Mouse (Mus musculus) liver, postnatal 0 days (tissue): Measurements from ENCODE around the gene Gpx5. TPM values are rescaled to one million over a fixed set of nuclear protein-coding genes. Genes with fewer than 3 reads are reported as not detected.

Source experiments
- ATAC-seq: fragments of 200-750 bp; cut with Nextera tagmentation; 2 replicates; pipeline ENCODE4 v1.8.0; 2017; ENCODE audit warnings: mild to moderate bottlenecking, moderate library complexity
- DNase-seq: peaks from one replicate; pipeline ENCODE4 v3.0.0-alpha.2; 2016
- H3K27ac ChIP-seq: fragments of 300-500 bp; sonication (generic); 2 replicates; pipeline ENCODE4 v1.5.1; 2014; ENCODE audit warnings: antibody characterized with exemption, moderate library complexity, mild to moderate bottlenecking, low read depth
- H3K27me3 ChIP-seq: fragments of 300-500 bp; sonication (generic); 2 replicates; pipeline ENCODE4 v1.6.1; 2014; ENCODE audit warnings: low read length, control low read depth, mixed read lengths; ENCODE audit not compliant: insufficient read depth
- H3K36me3 ChIP-seq: fragments of 300-500 bp; sonication (generic); replicated peaks from 2 replicates; pipeline ENCODE4 v1.6.1; 2014; ENCODE audit warnings: mild to moderate bottlenecking, control low read depth, low read length, moderate library complexity, mixed read lengths; ENCODE audit not compliant: insufficient read depth
- H3K4me1 ChIP-seq: fragments of 300-500 bp; sonication (generic); 2 replicates; pipeline ENCODE4 v1.6.1; 2014; ENCODE audit warnings: antibody characterized with exemption, mild to moderate bottlenecking, control low read depth; ENCODE audit not compliant: insufficient read depth
- H3K4me2 ChIP-seq: fragments of 300-500 bp; sonication (generic); 2 replicates; pipeline ENCODE4 v1.6.1; 2014; ENCODE audit warnings: low read depth, mild to moderate bottlenecking, low read length, moderate library complexity, mixed read lengths
- H3K4me3 ChIP-seq: fragments of 300-500 bp; sonication (generic); 2 replicates; pipeline ENCODE4 v1.5.1; 2014; ENCODE audit warnings: low read depth, low read length
- H3K9ac ChIP-seq: fragments of 300-500 bp; sonication (generic); replicated peaks from 2 replicates; pipeline ENCODE4 v1.6.1; 2014; ENCODE audit warnings: mild to moderate bottlenecking, moderate library complexity
- H3K9me3 ChIP-seq: fragments of 300-500 bp; sonication (generic); 2 replicates; pipeline ENCODE4 v1.6.1; 2016; ENCODE audit warnings: mild to moderate bottlenecking, control low read depth, low read length, mixed read lengths
- CTCF ChIP-seq: sonication (generic); IDR thresholded peaks from 2 replicates; pipeline ENCODE4 v1.5.1; 2016; ENCODE audit warnings: antibody characterized with exemption, low read depth
- EP300 ChIP-seq: IDR thresholded peaks from 2 replicates; pipeline ENCODE4 v1.6.1; 2016; ENCODE audit warnings: antibody characterized with exemption, low read depth, mild to moderate bottlenecking
- WGBS: fragments of 180-500 bp; shearing (Covaris S2); extraction: QIAGEN DNeasy Blood & Tissue Kit; methylation state at CpG from one replicate; pipeline ENCODE4 v1.1.7; 2014; ENCODE audit not compliant: insufficient replicate concordance; 5-methylcytosine and 5-hydroxymethylcytosine counted together
- polyA plus RNA-seq: library from polyadenylated mRNA; unstranded; fragments of >200 nt; fragmentation: Nextera tagmentation; extraction: Ambion mirVana; gene quantifications from 2 replicates; pipeline ENCODE4 v1.2.1, GENCODE M21; 2015

Gene Gpx5
- polyA plus RNA-seq, 1 experiment from 2014 or later: not detected

DNA sequence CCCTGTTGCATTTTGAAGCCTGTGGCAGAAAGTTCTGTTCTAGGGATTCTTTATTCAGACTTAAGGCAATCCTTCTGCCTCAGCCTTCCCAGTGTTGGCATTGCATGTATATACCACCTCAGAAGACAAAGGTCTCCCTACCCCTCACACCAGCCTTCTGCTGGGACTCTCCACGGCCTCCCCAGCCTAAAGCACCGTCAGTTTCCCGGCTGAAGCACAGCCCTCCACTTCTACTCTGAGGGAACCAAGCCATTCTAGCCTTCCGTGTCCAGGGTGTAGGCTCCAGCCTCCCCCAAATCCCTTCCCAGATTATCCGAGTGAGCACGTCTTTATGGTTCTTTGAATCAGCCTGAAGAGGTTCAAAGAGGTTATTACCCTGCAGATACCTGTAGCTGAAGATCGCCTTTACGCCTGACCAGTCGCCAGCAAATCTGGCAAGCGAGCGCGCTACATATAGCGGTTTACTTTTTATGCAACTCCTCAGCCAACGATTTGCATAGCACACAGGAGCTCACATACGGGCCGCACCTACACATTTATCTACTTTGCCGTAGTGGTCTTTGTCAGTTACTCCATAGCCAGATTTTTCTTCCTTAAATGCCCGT lies 29.5 kb upstream of the Gpx5 start:
- ATAC-seq: no peak
- H3K9me3 ChIP-seq: no peaks in the 10 kb centered on the region
- peak overlapping the region; percentile 13; the same call in 1 of the 2 replicates for H3K4me3 ChIP-seq
- H3K36me3 ChIP-seq: no peaks in the 10 kb centered on the region
- H3K27me3 ChIP-seq: 0 out of 2 replicates have a peak, but pooled peaks cover 8% of the 10 kb centered on the region
- TF ChIP-seq EP300 (no peak), CTCF (no peak)
- DNase-seq: no peak
- no peak overlapping the region for H3K9ac ChIP-seq
- H3K27ac ChIP-seq: no peak overlapping the region
- peak overlapping the region; percentile 52 for H3K4me2 ChIP-seq
- peaks cover 4% of the 10 kb centered on the region for H3K4me1 ChIP-seq
- 9% methylated on average over 18 of the region's 18 CpGs for WGBS

DNA sequence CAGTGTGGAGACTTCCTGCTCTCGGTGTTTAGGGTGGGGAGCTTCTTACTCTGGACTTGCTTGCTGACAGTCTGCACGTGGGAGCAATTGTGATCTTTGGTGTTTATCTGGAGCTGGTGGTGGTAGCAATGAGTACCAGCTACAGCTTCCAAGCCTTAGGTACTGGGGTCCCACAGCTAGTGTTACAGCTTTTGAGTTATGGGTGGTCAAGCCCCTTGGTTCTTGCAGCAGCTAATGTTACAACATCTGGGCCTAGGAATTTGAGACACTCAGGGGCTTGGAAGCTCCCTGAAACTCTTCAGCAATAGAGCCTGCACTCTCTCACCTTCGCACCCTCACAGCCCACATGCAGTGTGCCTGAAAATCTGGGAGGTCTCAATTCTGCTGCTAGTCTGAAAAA lies 27.7 kb upstream of the Gpx5 start:
- no peak overlapping the region for H3K4me2 ChIP-seq
- no peak overlapping the region for H3K27ac ChIP-seq
- no peaks in the 10 kb centered on the region for H3K9me3 ChIP-seq
- no peak overlapping the region for H3K4me3 ChIP-seq
- WGBS: 52% methylated on average over 3 of the region's 3 CpGs
- H3K27me3 ChIP-seq: 0 out of 2 replicates have a peak, but pooled peaks cover 8% of the 10 kb centered on the region
- DNase-seq (no peak), ATAC-seq (no peak)
- TF ChIP-seq EP300 (no peak), CTCF (no peak)
- H3K4me1 ChIP-seq: peaks cover 4% of the 10 kb centered on the region; the same call in 1 of the 2 replicates
- no peak overlapping the region for H3K9ac ChIP-seq
- H3K36me3 ChIP-seq: no peaks in the 10 kb centered on the region

DNA sequence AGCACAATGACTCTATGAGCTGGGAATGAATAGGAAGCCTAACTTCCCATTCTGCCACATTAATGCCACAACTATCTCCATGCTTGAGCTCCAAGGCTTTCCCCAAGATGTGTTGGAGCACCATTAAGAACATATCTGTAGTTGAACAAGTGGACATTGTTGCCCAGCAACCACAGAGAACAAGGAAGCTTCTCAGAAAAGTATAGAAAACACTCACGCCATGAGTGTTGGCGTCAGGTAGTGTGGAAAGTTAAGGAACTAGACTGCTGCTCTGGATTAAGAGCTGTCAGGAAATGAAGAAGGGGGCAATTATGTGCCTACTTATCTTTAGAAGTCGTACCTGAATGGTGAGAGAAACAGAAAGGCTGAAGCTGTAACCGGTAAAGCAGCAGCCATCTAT lies 21.4 kb upstream of the Gpx5 start:
- ATAC-seq: no peak
- DNase-seq: no peak
- WGBS: 74% methylated on average over 4 of the region's 4 CpGs

GRCm38 (mm10) chr13:21312854-21313253 lies 20.3 kb upstream of the Gpx5 start:
- Histone ChIP-seq H3K9ac (no peak overlapping the region), H3K4me1 (no peaks in the 10 kb centered on the region), H3K27me3 (no peaks in the 10 kb centered on the region), H3K9me3 (no peaks in the 10 kb centered on the region), H3K4me3 (no peak overlapping the region), H3K4me2 (no peak overlapping the region), H3K36me3 (no peaks in the 10 kb centered on the region), H3K27ac (no peak overlapping the region)
- ATAC-seq: no peak
- 50% methylated on average over 3 of the region's 5 CpGs for WGBS
- no peak for TF ChIP-seq EP300
- TF ChIP-seq CTCF: no peak
- no peak for DNase-seq

More for the DNA sequence above, 21.4 kb upstream of the Gpx5 start:
- no peaks in the 10 kb centered on the region for H3K36me3 ChIP-seq
- H3K9me3 ChIP-seq: no peaks in the 10 kb centered on the region
- no peaks in the 10 kb centered on the region for H3K27me3 ChIP-seq
- no peak overlapping the region for H3K9ac ChIP-seq
- H3K4me1 ChIP-seq: no peaks in the 10 kb centered on the region
- TF ChIP-seq EP300 (no peak), CTCF (no peak)
- no peak overlapping the region for H3K27ac ChIP-seq
- H3K4me2 ChIP-seq: no peak overlapping the region
- no peak overlapping the region for H3K4me3 ChIP-seq

DNA sequence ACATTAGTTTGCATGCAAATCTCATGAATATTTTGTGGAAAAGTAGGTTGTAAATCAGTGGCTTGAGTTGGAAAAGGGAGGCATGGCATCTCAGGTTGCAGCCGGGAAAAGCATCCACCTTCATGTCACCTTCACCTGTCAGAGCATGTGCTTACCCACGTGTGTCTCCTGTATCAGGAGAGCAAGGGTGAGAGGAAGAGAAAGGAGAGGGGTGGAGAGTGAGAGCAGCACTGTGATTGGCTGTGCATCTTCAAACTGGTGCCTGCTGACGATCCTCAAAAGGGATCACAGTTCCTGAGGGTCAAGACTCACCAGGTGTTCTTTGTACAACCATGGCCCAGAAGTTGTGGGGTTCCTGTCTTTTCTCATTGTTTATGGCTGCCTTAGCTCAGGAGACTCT lies 19.4 kb upstream of the Gpx5 start, which contains the start of gene Gpx6:
Gene Gpx6, plus strand, starts transcription at position 200 of the 400 bp plus-strand sequence.
- H3K27ac ChIP-seq: no peak within 1 kb of the TSS
- no peak for TF ChIP-seq EP300
- TF ChIP-seq CTCF: no peak
- no peak for DNase-seq
- H3K9ac ChIP-seq: no peak within 1 kb of the TSS
- WGBS: 31% methylated on average over 3 of the region's 3 CpGs
- no peaks in the 10 kb centered on the region for H3K9me3 ChIP-seq
- no peak within 1 kb of the TSS for H3K4me2 ChIP-seq
- no peaks in the 10 kb centered on the region for H3K27me3 ChIP-seq
- no peak for ATAC-seq
- no peaks in the 10 kb centered on the region for H3K4me1 ChIP-seq
- no peak within 1 kb of the TSS for H3K4me3 ChIP-seq
- no peaks in the 10 kb centered on the region for H3K36me3 ChIP-seq

DNA sequence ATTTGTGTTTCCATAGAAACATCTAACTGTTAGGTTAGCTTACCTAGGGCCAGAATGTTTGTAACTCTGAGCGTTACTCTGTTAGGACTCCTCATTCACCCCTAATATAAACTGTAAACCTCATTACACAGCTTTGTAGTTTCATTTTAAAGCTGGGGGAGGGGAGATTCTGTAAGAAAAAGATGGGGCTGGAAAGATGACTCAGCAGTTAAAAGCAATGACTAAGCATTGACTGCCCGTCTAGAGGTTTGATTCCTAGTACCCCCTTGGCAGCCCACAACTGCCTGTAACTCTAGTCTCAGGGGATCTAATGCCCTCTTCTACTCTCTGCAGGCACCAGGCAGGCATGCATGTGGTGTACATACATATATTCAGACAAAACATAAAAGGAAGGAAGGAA lies 17.3 kb upstream of the Gpx5 start:
- no peak overlapping the region for H3K9ac ChIP-seq
- no peak overlapping the region for H3K4me3 ChIP-seq
- no peak overlapping the region for H3K4me2 ChIP-seq
- no peaks in the 10 kb centered on the region for H3K27me3 ChIP-seq
- DNase-seq: no peak
- no peaks in the 10 kb centered on the region for H3K36me3 ChIP-seq
- ATAC-seq: no peak
- no peaks in the 10 kb centered on the region for H3K9me3 ChIP-seq
- no peak overlapping the region for H3K27ac ChIP-seq
- TF ChIP-seq CTCF: no peak
- no peak for TF ChIP-seq EP300
- no peaks in the 10 kb centered on the region for H3K4me1 ChIP-seq
- WGBS: 46% methylated on average over 2 of the region's 2 CpGs
